Mouse (Mus musculus) stomach, postnatal 0 days (tissue): Measurements from ENCODE around the gene Fam151b.

Source experiments
- CTCF ChIP-seq: IDR thresholded peaks from 2 replicates; pipeline ENCODE4 v1.5.1; 2016; ENCODE audit warnings: antibody characterized with exemption, low read depth, mild to moderate bottlenecking, moderate library complexity
- EP300 ChIP-seq: optimal IDR thresholded peaks from 2 replicates; pipeline ENCODE3; 2016; ENCODE audit warnings: antibody characterized with exemption

DNA sequence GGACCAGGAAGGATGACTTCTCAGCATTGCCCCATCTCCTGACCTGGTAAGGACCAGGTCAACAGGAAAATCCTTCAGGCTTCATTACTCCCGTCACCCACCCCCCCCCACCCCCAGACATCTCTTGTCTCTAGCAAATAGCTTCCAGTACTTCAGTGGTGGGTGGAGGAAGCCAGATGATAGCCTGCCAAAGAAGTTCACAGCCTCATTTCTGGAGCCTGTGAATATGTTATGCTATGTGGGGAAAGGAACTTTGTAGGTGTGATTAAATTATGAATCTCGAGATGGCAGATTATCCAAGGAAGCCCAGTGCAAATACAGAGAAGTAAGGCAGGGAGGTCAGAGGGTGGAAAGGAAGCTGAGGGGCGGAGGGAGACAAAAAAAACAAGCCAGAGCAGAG is 60.1 kb downstream of the Fam151b start:
- TF ChIP-seq CTCF (no peak), EP300 (no peak)
